ENCODE assay signal across 9 mouse cellular contexts in genomic region chr12:81653344-81653743, GRCm38 (mm10). TPM values are rescaled to one million over a fixed set of nuclear protein-coding genes. Genes with fewer than 3 reads are reported as not detected.
DNase-seq lines count a peak whose midpoint lies in the region; ATAC-seq and TF ChIP-seq lines count a peak whose summit lies in the region.
"Had no signal": no experiment of that assay in that cellular context is flagged by ENCODE, and none has a peak within 500 bp of the region (broad histone marks: within the 10 kb centered on the region; RNA-seq: fewer than 3 reads in every experiment).

No protein-coding gene starts in this region.

- H3K27ac ChIP-seq in gastrocnemius, adult 2 months = peak overlapping the region; percentile 38; the same call in 1 of the 2 replicates

- no peak overlapping the region; the same call in 1 of the 2 replicates for H3K4me3 ChIP-seq in gastrocnemius, adult 2 months
- H3K4me3 ChIP-seq: megakaryocyte, embryonic 14.5 days had no signal

- intact Hi-C loops in gastrocnemius, adult 2 months (cut with DNase I) = no loop called here

- no peak for ATAC-seq in megakaryocyte-erythroid progenitor cell, adult 5-6 weeks (replicated peaks; ENCODE audit: low FRiP score, low TSS enrichment, poor library complexity, severe bottlenecking)
- ATAC-seq: forebrain, embryonic 16.5 days had no signal

- peak; percentile 27 for DNase-seq in layer of hippocampus, adult 9-11 months
- no peak for DNase-seq in layer of hippocampus, adult 9-10 months (ENCODE audit: low spot score)
- peak; percentile 87 for DNase-seq in Muller cell, postnatal 12 days (ENCODE audit: inconsistent ontology term)
- peak; percentile 43 for DNase-seq in adipocyte (ENCODE audit: low spot score)
- DNase-seq in gastrocnemius, adult 2 months = peak; percentile 85
- DNase-seq in kidney, postnatal 10 days = no peak

- TF ChIP-seq CTCF in gastrocnemius, adult 2 months (IDR thresholded peaks at IDR 0.05) = no peak

RNA-seq across cellular contexts. Expression of gene Ttc9, which starts 22.3 kb away (rescaled TPM):
- 1 to 10 TPM; 5.1 to 9.5 TPM for total RNA-seq in gastrocnemius, adult 2 months (2021)
- total RNA-seq in megakaryocyte-erythroid progenitor cell, adult 5-6 weeks (2014; fragmentation: Nextera tagmentation) = not detected in 2 replicates
- not detected in 2 replicates for total RNA-seq in megakaryocyte-erythroid progenitor cell, adult 5-6 weeks (2017)

RNA-seq across cellular contexts. Expression of gene Med6, which starts 58.5 kb away (rescaled TPM):
- total RNA-seq in gastrocnemius, adult 2 months (2021) = 10 to 100 TPM; 11.9 to 13.2 TPM
- total RNA-seq in megakaryocyte-erythroid progenitor cell, adult 5-6 weeks (2014; fragmentation: Nextera tagmentation) = 37.6 and 44.1 TPM in 2 replicates
- total RNA-seq in megakaryocyte-erythroid progenitor cell, adult 5-6 weeks (2017) = 80.8 and 91.1 TPM in 2 replicates

Comparison
In these comparisons a context has a peak if more than half of its experiments do, and no peak if none do; other contexts are left out.
1. DNase-seq: peak in layer of hippocampus, adult 9-11 months (single experiment), Muller cell, postnatal 12 days (single experiment), adipocyte (single experiment) and gastrocnemius, adult 2 months (single experiment); none in layer of hippocampus, adult 9-10 months (single experiment) and kidney, postnatal 10 days (single experiment).
2. RNA of gene Ttc9, which starts 22.3 kb away (total RNA-seq): 5.1 to 9.5 TPM in gastrocnemius, adult 2 months; not detected in megakaryocyte-erythroid progenitor cell, adult 5-6 weeks; every median in the first group is over 4 times any median in the second.